Comparison of ENCODE assay signal across 7 mouse cellular contexts in genomic region chr2:36008071-36008470, GRCm38 (mm10). TPM values are rescaled to one million over a fixed set of nuclear protein-coding genes. Genes with fewer than 3 reads are reported as not detected.
A peak's percentile ranks its signal among the peaks of the same experiment; 100 is the strongest.
DNase-seq lines count a peak whose midpoint lies in the region; TF ChIP-seq lines count a peak whose summit lies in the region.

No protein-coding gene starts in this region.

- peaks cover 2% of the 10 kb centered on the region for H3K4me1 ChIP-seq in ES-Bruce4 (ENCODE audit: control insufficient read depth, insufficient read depth, low read length)

- no peaks in the 10 kb centered on the region for H3K36me3 ChIP-seq in ES-Bruce4 (ENCODE audit: control insufficient read depth, insufficient read depth, low read length, poor library complexity, severe bottlenecking)

- no peaks in the 10 kb centered on the region for H3K9me3 ChIP-seq in ES-Bruce4 (replicated peaks; ENCODE audit: control insufficient read depth, insufficient read depth, low read length, poor library complexity, severe bottlenecking)

- no peak for TF ChIP-seq POLR2A in ES-Bruce4 (IDR thresholded peaks at IDR 0.05; ENCODE audit: insufficient read depth, low read length)

- no peak overlapping the region for H3K27ac ChIP-seq in layer of hippocampus, adult 2 months
- no peak overlapping the region for H3K27ac ChIP-seq in ES-Bruce4 (ENCODE audit: insufficient read depth, low read length)

- H3K27me3 ChIP-seq in ES-Bruce4 (ENCODE audit: control insufficient read depth, insufficient read depth, low read length, poor library complexity, severe bottlenecking): no peaks in the 10 kb centered on the region

- DNase-seq in layer of hippocampus, adult 2 months (ENCODE audit: low spot score in 2 of 2): peak; percentile 23 to 73
- DNase-seq in layer of hippocampus, adult 8-10 months (ENCODE audit: low spot score in 2 of 2): no peak
- DNase-seq in CD4-positive helper T cell, adult 2 months (ENCODE audit: low read depth, low spot score): peak; percentile 25
- DNase-seq in cerebellum, postnatal 25 days: peak; percentile 38 to 68
- peak; percentile 72 for DNase-seq in kidney, postnatal 10 days
- peak; percentile 34 for DNase-seq in retina, adult 2 months (ENCODE audit: low read depth, low spot score)

- H3K4me3 ChIP-seq in layer of hippocampus, adult 2 months: no peak overlapping the region
- H3K4me3 ChIP-seq in ES-Bruce4 (ENCODE audit: low read depth, low read length): no peak overlapping the region

- TF ChIP-seq CTCF in layer of hippocampus, adult 2 months (conservative IDR thresholded peaks at IDR 0.05): peak; percentile 92
- TF ChIP-seq CTCF in ES-Bruce4 (IDR thresholded peaks at IDR 0.05; ENCODE audit: low read depth, low read length): peak; percentile 69

- H3K9ac ChIP-seq in ES-Bruce4 (ENCODE audit: low read depth, poor library complexity, severe bottlenecking): no peak overlapping the region

- no peak for TF ChIP-seq EP300 in ES-Bruce4 (IDR thresholded peaks at IDR 0.05; ENCODE audit: insufficient read depth, low read depth, low read length)

RNA-seq across cellular contexts. Expression of gene Ttll11, which starts 28.4 kb away (rescaled TPM):
- 10 to 100 TPM; 33.9 to 38.8 TPM for total RNA-seq in layer of hippocampus, adult 2 months (2021)
- total RNA-seq in layer of hippocampus, adult 8-10 months (2022): 10 to 100 TPM; 33.4 to 40.3 (median 38.6) TPM
- not detected in 2 replicates for polyA plus RNA-seq in ES-Bruce4 (2011; ENCODE audit: insufficient read depth, insufficient read length, low read depth, missing spikeins)

RNA-seq across cellular contexts. Expression of gene Ndufa8, which starts 41.1 kb away (rescaled TPM):
- total RNA-seq in layer of hippocampus, adult 2 months (2021): 100 to 1,000 TPM; 175 to 180 TPM
- 100 to 1,000 TPM; 174 to 193 (median 178) TPM for total RNA-seq in layer of hippocampus, adult 8-10 months (2022)
- 59.0 and 65.7 TPM in 2 replicates for polyA plus RNA-seq in ES-Bruce4 (2011; ENCODE audit: insufficient read depth, insufficient read length, low read depth, missing spikeins)

RNA-seq across cellular contexts. Expression of gene Morn5, which starts 41.2 kb away (rescaled TPM):
- 1 to 10 TPM; 1.4 to 1.7 TPM for total RNA-seq in layer of hippocampus, adult 2 months (2021)
- total RNA-seq in layer of hippocampus, adult 8-10 months (2022): 1 to 10 TPM; 1.1 to 3.3 (median 1.6) TPM
- polyA plus RNA-seq in ES-Bruce4 (2011; ENCODE audit: insufficient read depth, insufficient read length, low read depth, missing spikeins): not detected in 2 replicates

Comparison
In these comparisons a context has a peak if more than half of its experiments do, and no peak if none do; other contexts are left out.
1. DNase-seq: peak in layer of hippocampus, adult 2 months (2 of 2), CD4-positive helper T cell, adult 2 months (single experiment), cerebellum, postnatal 25 days (2 of 2), kidney, postnatal 10 days (single experiment) and retina, adult 2 months (single experiment); none in layer of hippocampus, adult 8-10 months (0 of 2).